Mouse (Mus musculus) neural tube, embryonic 12.5 days (tissue): ENCODE results near the gene Slc35f6. TPM values are rescaled to one million over a fixed set of nuclear protein-coding genes. Genes with fewer than 3 reads are reported as not detected.

Source experiments
- ATAC-seq: fragments of 200-750 bp; cut with Nextera tagmentation; 2 replicates; pipeline ENCODE4 v1.8.0; 2017; ENCODE audit warnings: low read depth, mild to moderate bottlenecking, moderate TSS enrichment, moderate library complexity; ENCODE audit not compliant: low FRiP score
- H3K27ac ChIP-seq: fragments of 300-500 bp; sonication (generic); 2 replicates; pipeline ENCODE4 v1.5.1; 2016
- H3K27me3 ChIP-seq: fragments of 300-500 bp; sonication (generic); replicated peaks from 2 replicates; pipeline ENCODE4 v1.6.1; 2016; ENCODE audit warnings: mild to moderate bottlenecking
- H3K36me3 ChIP-seq: fragments of 300-500 bp; sonication (generic); 2 replicates; pipeline ENCODE4 v1.6.1; 2016; ENCODE audit warnings: mild to moderate bottlenecking
- H3K4me1 ChIP-seq: fragments of 300-500 bp; sonication (generic); 2 replicates; pipeline ENCODE4 v1.6.1; 2016
- H3K4me2 ChIP-seq: fragments of 300-500 bp; sonication (generic); replicated peaks from 2 replicates; pipeline ENCODE4 v1.6.1; 2016; ENCODE audit warnings: mild to moderate bottlenecking
- H3K4me3 ChIP-seq: fragments of 300-500 bp; sonication (generic); 2 replicates; pipeline ENCODE4 v1.5.1; 2016
- H3K9ac ChIP-seq: fragments of 300-500 bp; sonication (generic); 2 replicates; pipeline ENCODE4 v1.6.1; 2016; ENCODE audit warnings: mild to moderate bottlenecking
- H3K9me3 ChIP-seq: fragments of 300-500 bp; sonication (generic); 2 replicates; pipeline ENCODE4 v1.6.1; 2016; ENCODE audit warnings: mild to moderate bottlenecking
- WGBS: fragments of 180-500 bp; shearing (Covaris S2); methylation state at CpG from one replicate; pipeline ENCODE4 v1.1.7; 2016; 5-methylcytosine and 5-hydroxymethylcytosine counted together
- polyA plus RNA-seq: library from polyadenylated mRNA; unstranded; fragments of >200 nt; fragmentation: Nextera tagmentation; extraction: Ambion mirVana; gene quantifications from 2 replicates; pipeline ENCODE4 v1.2.1, GENCODE M21; 2016

The Slc35f6 gene
- polyA plus RNA-seq, 1 experiment from 2014 or later, result 25.8 TPM

DNA sequence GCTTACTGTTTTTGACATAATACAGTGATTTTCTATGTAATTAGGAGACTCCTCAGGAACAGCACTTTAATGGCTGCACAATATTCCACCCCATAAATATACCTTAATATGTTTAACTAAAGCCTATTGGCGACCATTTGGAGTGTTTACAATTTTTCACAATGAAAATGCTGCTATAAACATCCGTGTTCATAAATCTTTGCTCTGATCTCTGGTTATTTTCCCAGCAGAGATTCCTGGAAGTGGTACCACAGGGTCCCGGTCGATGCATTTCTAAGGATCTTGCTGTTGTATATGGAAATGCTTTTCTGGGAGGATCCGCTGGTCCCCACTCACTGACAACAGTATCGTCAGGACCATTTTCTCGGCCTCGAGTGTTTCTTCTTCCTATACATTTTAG lies 34.5 kb upstream of the Slc35f6 start:
- peaks cover 7% of the 10 kb centered on the region; the same call in 1 of the 2 replicates for H3K27me3 ChIP-seq
- H3K9ac ChIP-seq, result no peak overlapping the region
- no peaks in the 10 kb centered on the region for H3K9me3 ChIP-seq
- H3K4me1 ChIP-seq, result no peaks in the 10 kb centered on the region; the same call in none of the 2 replicates
- no peak for ATAC-seq
- no peak overlapping the region for H3K4me2 ChIP-seq
- H3K4me3 ChIP-seq, result no peak overlapping the region
- no peak overlapping the region for H3K27ac ChIP-seq
- no peaks in the 10 kb centered on the region for H3K36me3 ChIP-seq
- 84% methylated on average over 8 of the region's 8 CpGs for WGBS

DNA sequence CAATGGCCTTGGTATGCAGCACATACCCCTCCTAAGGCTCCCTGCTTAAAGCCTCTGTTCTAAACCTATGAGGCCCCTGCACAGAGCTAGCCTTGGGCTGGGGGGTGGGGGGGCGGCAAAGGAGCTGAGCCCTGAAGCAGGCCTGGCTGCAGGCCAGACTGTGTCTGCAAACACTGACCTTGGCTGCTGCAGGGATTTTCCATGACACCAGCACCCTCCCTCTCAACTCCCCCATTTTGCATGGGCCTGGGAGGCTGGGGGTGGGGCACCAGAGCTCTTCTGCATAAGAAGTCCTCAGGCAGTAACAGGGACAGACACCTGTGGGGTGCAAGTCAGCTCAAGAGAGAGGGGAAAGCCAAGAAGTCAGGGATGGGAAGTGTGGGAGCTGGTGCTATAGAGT lies 33.5 kb upstream of the Slc35f6 start:
- Histone ChIP-seq H3K27ac (no peak overlapping the region), H3K36me3 (no peaks in the 10 kb centered on the region), H3K4me2 (no peak overlapping the region), H3K4me3 (no peak overlapping the region), H3K9ac (no peak overlapping the region), H3K4me1 (no peaks in the 10 kb centered on the region; the same call in none of the 2 replicates), H3K27me3 (peaks cover 13% of the 10 kb centered on the region; the same call in 1 of the 2 replicates), H3K9me3 (no peaks in the 10 kb centered on the region)
- no peak for ATAC-seq
- 38% methylated on average over 1 of the region's 1 CpGs for WGBS

DNA sequence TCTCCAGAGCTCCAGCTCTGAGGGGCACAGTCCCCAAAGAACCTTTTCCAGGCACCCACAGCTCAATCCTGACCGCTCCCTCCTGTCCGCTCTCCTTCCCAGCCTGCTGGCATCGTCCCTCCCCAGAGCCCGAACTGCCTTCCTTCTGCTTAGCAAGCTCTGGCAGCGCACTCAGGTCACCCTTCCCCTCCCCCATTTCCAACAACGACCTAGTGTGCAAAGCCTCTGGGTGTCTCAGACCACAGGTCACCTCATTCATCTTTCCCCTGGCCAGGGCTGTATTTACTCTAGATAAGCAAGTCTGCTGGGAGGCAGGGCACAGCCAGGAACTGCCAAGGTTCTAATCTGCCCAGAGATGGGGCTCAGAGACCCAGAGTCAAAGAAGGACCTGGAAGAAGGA lies 32.3 kb upstream of the Slc35f6 start:
- no peak overlapping the region for H3K4me3 ChIP-seq
- 56% methylated on average over 6 of the region's 6 CpGs for WGBS
- ATAC-seq, result no peak
- no peak overlapping the region for H3K9ac ChIP-seq
- no peaks in the 10 kb centered on the region; the same call in none of the 2 replicates for H3K4me1 ChIP-seq
- H3K4me2 ChIP-seq, result no peak overlapping the region
- H3K27me3 ChIP-seq, result peaks cover 14% of the 10 kb centered on the region; the same call in 1 of the 2 replicates
- no peaks in the 10 kb centered on the region for H3K36me3 ChIP-seq
- H3K9me3 ChIP-seq, result no peaks in the 10 kb centered on the region
- H3K27ac ChIP-seq, result no peak overlapping the region

DNA sequence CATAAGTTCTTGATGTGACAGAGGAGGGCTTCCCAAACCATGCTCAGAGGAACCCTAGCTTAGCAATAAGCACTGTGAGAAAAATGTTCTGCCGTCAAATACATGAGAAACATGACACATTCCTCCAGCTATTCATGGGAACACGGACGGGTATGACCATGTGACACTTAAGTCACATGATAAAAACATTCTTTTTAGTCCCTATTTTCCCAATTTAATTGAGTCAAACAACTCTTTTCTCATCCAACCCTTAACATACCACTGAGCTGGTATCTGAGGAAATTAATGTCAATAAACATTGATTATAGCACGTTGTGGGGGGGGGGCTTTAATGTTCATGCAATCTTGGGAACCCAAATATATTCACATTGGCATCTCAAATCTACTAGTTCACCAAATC lies 31.9 kb upstream of the Slc35f6 start:
- 85% methylated on average over 4 of the region's 4 CpGs for WGBS
- Histone ChIP-seq H3K27me3 (peaks cover 17% of the 10 kb centered on the region), H3K9me3 (no peaks in the 10 kb centered on the region), H3K4me1 (no peaks in the 10 kb centered on the region; the same call in none of the 2 replicates), H3K4me2 (no peak overlapping the region), H3K9ac (no peak overlapping the region), H3K36me3 (no peaks in the 10 kb centered on the region), H3K4me3 (no peak overlapping the region), H3K27ac (no peak overlapping the region)
- no peak for ATAC-seq

DNA sequence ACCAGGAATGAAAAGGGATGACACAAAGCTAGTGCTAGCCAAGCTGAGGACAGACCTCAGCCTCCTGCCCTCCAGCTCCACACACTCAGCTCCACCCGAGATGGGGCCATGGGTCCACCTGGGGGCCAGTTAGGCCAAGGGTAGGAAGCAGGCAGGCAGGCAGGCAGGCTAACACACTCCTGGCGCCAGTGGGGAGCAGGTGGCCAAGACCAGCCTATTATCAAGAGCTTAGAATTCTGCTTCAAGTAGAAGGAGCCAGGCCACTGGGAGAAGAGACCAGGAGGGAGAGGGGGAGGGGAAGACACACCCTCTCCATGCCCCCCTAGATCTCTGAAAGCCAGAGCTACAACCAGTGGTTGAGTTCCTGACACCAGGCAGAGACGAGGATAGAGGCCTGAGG lies 31.1 kb upstream of the Slc35f6 start:
- no peaks in the 10 kb centered on the region for H3K36me3 ChIP-seq
- no peaks in the 10 kb centered on the region for H3K9me3 ChIP-seq
- no peak overlapping the region for H3K4me2 ChIP-seq
- ATAC-seq, result peak; percentile 9; the same call in 1 of the 2 replicates
- peaks cover 25% of the 10 kb centered on the region for H3K27me3 ChIP-seq
- H3K27ac ChIP-seq, result no peak overlapping the region
- H3K4me1 ChIP-seq, result no peaks in the 10 kb centered on the region; the same call in none of the 2 replicates
- H3K4me3 ChIP-seq, result no peak overlapping the region
- H3K9ac ChIP-seq, result no peak overlapping the region
- 32% methylated on average over 3 of the region's 3 CpGs for WGBS

DNA sequence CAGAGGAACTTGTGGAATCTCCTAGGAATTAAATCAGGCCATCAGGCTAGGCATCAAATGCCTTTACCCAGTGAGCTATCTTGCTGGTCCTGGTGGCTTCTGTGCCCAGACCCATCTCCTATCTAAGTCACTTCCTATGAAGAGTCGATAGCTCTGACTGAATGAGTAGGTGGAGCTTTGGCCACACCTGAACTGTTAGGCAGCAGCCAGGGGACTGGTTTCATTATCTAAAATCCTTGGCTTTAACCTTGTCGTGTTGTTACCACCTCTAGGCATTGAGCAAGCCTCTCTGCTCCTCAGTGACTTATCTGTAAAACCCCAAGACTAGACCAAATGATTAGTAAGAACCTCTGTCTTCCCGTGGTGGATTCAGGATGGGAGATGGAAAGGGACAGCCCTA lies 30.4 kb upstream of the Slc35f6 start:
- ATAC-seq, result no peak
- H3K4me3 ChIP-seq, result no peak overlapping the region
- H3K9me3 ChIP-seq, result no peaks in the 10 kb centered on the region
- no peaks in the 10 kb centered on the region for H3K36me3 ChIP-seq
- H3K4me1 ChIP-seq, result peaks cover 6% of the 10 kb centered on the region
- H3K4me2 ChIP-seq, result no peak overlapping the region
- 38% methylated on average over 3 of the region's 3 CpGs for WGBS
- H3K9ac ChIP-seq, result no peak overlapping the region
- H3K27ac ChIP-seq, result no peak overlapping the region
- H3K27me3 ChIP-seq, result peaks cover 32% of the 10 kb centered on the region

DNA sequence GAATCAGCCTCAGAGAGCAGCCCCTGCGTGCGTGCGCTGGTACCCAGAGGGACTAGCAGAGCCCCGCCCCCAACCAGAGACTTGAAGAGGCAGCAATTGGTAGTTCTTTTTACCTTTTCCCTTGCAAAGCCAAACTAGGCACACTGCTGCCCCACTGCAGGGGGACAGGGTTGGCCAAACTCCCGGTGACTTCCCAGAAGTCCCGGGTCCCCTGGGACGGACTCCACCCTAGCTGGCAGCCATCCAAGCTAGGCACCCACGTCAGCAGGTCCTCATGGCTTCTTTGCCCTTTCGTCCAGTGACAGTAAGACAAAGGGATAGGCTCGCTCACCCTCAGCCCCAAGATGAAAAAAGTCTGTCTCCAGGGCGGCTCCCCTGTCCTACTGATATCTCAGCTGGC lies 29.9 kb upstream of the Slc35f6 start:
- Histone ChIP-seq H3K4me2 (no peak overlapping the region), H3K9me3 (no peaks in the 10 kb centered on the region), H3K27me3 (peaks cover 37% of the 10 kb centered on the region), H3K4me3 (no peak overlapping the region), H3K36me3 (no peaks in the 10 kb centered on the region), H3K9ac (no peak overlapping the region), H3K4me1 (peaks cover 11% of the 10 kb centered on the region), H3K27ac (no peak overlapping the region)
- 42% methylated on average over 11 of the region's 11 CpGs for WGBS
- ATAC-seq, result no peak

DNA sequence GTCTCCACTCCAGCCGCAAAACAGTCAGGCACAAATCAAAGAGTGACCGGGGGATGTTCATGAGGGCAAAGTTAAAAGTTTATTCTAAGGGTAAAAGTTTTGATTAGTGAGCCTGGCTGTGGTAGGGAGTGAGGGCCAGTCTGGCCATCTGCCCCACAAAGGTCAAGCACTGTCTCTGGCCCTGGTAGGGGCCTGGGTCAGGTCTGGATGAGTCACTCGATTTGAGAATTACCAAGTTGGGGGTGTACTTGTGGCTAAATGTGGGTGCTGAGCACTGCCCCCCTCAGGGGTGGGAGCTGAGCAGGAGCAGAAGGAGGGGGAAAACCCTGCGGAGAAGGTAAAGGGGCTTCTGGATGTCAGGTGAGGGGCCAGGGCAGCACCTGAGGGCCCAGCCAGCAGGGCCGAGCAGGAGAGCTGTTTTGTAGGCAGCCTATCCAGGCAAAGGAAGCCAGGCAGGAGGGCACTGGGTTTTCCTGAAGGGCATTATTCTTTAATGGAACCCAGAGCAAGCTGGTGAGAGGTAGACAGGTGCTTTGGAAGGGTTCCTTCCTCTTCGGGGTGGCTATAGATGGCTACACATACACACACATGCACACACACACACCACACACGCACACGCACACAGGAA lies 29.2 kb upstream of the Slc35f6 start:
- WGBS, result 78% methylated on average over 8 of the region's 8 CpGs
- H3K27ac ChIP-seq, result no peak overlapping the region
- H3K9me3 ChIP-seq, result no peaks in the 10 kb centered on the region
- no peak overlapping the region for H3K4me2 ChIP-seq
- no peak overlapping the region for H3K4me3 ChIP-seq
- H3K9ac ChIP-seq, result no peak overlapping the region
- no peak for ATAC-seq
- H3K27me3 ChIP-seq, result peaks cover 41% of the 10 kb centered on the region
- H3K4me1 ChIP-seq, result peaks cover 13% of the 10 kb centered on the region
- H3K36me3 ChIP-seq, result no peaks in the 10 kb centered on the region

DNA sequence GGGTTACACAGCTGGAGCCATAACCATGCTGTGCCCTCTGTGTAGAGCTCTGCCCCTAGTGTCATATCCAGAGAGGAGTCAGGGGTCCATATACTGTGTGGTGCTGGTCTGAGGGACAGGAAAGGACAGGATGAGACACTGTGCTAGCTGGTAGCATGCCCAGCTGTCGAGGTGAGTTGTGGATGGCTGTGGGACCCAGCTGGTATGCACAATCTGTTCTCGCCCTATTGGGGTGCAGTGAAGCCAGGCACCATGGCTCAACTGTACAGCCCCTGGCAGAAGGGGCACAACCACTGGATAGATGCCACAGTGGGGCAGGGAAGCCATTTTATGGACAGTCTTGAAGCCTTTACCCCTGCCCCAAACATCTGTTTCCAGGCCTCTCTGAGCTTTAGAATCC lies 28.5 kb upstream of the Slc35f6 start:
- no peaks in the 10 kb centered on the region for H3K9me3 ChIP-seq
- H3K4me2 ChIP-seq, result no peak overlapping the region
- peaks cover 45% of the 10 kb centered on the region for H3K27me3 ChIP-seq
- H3K27ac ChIP-seq, result no peak overlapping the region
- no peak for ATAC-seq
- H3K36me3 ChIP-seq, result no peaks in the 10 kb centered on the region
- 77% methylated on average over 2 of the region's 2 CpGs for WGBS
- H3K4me1 ChIP-seq, result peaks cover 13% of the 10 kb centered on the region
- H3K4me3 ChIP-seq, result no peak overlapping the region
- no peak overlapping the region for H3K9ac ChIP-seq

DNA sequence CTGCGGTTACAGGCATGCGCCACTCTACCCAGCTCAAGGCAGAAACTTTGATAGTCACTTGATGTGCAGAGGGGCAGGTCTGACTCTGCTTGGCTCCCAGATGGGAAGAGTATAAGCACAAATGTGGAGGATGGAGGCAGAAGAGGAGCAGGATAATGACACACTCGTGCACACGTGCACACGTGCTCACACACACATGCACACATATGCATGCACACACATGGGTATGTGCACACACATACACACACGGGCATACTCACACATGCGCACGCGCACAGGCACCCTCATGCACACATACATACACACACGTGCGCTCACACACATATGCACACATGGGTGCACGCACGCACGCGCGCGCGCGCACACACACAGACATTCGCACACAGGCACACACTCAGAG lies 27.2 kb upstream of the Slc35f6 start:
- no peak for ATAC-seq
- WGBS, result 98% methylated on average over 20 of the region's 20 CpGs
- Histone ChIP-seq H3K4me1 (peaks cover 13% of the 10 kb centered on the region), H3K4me2 (no peak overlapping the region), H3K27me3 (peaks cover 50% of the 10 kb centered on the region), H3K27ac (no peak overlapping the region), H3K4me3 (no peak overlapping the region), H3K36me3 (no peaks in the 10 kb centered on the region), H3K9ac (no peak overlapping the region), H3K9me3 (no peaks in the 10 kb centered on the region)

DNA sequence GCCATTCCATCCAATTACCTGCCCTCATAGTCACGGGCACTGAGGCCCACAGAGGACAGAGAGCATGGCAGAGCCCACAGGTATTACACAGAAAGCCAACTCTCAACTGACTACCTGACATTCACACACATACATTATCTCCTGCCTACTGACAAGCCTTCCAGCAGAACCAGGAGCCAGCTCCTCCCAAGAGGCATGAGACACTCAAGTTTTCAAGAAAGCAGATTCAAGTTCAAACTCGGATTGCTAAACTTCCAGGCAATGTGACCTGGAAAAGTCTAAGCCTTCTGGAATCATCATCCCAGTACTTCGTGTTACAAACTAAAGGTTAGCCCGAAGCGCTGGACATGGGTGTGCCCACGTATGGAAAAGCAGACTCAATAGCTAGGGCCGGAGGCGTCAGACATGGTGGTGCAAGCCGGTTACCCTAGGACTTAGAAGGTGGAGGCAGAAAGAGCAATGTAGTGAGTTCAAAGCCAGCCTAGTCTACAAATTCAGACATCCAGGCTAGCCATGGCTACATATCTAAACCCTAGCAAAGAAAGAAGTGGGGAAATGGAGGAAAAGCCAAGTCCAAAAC lies 26.4 kb upstream of the Slc35f6 start:
- peaks cover 13% of the 10 kb centered on the region for H3K4me1 ChIP-seq
- peaks cover 50% of the 10 kb centered on the region for H3K27me3 ChIP-seq
- H3K4me2 ChIP-seq, result peak overlapping the region; percentile 85; the same call in 1 of the 2 replicates
- no peak overlapping the region for H3K27ac ChIP-seq
- no peak overlapping the region for H3K4me3 ChIP-seq
- no peaks in the 10 kb centered on the region for H3K9me3 ChIP-seq
- H3K36me3 ChIP-seq, result no peaks in the 10 kb centered on the region
- no peak for ATAC-seq
- 91% methylated on average over 9 of the region's 9 CpGs for WGBS
- no peak overlapping the region for H3K9ac ChIP-seq

DNA sequence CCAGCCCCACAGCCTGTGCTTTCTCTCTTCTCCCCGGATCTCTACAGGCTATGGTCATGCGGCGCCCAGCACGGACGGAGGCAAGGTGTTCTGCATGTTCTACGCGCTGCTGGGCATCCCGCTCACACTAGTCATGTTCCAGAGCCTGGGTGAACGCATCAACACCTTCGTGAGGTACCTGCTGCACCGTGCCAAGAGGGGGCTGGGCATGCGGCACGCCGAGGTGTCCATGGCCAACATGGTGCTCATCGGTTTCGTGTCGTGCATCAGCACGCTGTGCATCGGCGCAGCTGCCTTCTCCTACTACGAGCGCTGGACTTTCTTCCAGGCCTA lies 25.9 kb upstream of the Slc35f6 start:
- peak overlapping the region; percentile 41 for H3K4me3 ChIP-seq
- H3K9ac ChIP-seq, result no peak overlapping the region
- H3K4me2 ChIP-seq, result peak overlapping the region; percentile 85
- 37% methylated on average over 22 of the region's 22 CpGs for WGBS
- H3K36me3 ChIP-seq, result no peaks in the 10 kb centered on the region
- peaks cover 50% of the 10 kb centered on the region for H3K27me3 ChIP-seq
- no peaks in the 10 kb centered on the region for H3K9me3 ChIP-seq
- H3K27ac ChIP-seq, result no peak overlapping the region
- peaks cover 13% of the 10 kb centered on the region for H3K4me1 ChIP-seq
- ATAC-seq, result no peak
